Mouse (Mus musculus): ENCODE results near the gene Actl11.

- TF ChIP-seq CTCF (IDR thresholded peaks at IDR 0.05; ENCODE audit: low read depth) (no peak), EP300 (optimal IDR thresholded peaks at IDR 0.05) (no peak)
These were observed 8.1 kb downstream of the Actl11 start for GRCm38 (mm10) chr9:107936215-107936822.
